Mouse (Mus musculus) hindbrain, postnatal 0 days (tissue): ENCODE measurements at regions not wholly inside any gene's neighbourhood (a gene's known extent, or its start where the extent isn't known, plus 50 kb on each side); places are given as distances from the start of the nearest gene placed in this dataset.

Source experiments
- ATAC-seq: fragments of 200-750 bp; cut with Nextera tagmentation; 2 replicates; pipeline ENCODE4 v1.8.0; 2017; ENCODE audit warnings: mild to moderate bottlenecking, moderate TSS enrichment, moderate library complexity
- DNase-seq: peaks from one replicate; pipeline ENCODE4 v3.0.0-alpha.2; 2015; ENCODE audit warnings: low spot score
- H3K27ac ChIP-seq: fragments of 300-500 bp; sonication (generic); 2 replicates; pipeline ENCODE4 v1.5.1; 2014; ENCODE audit warnings: mild to moderate bottlenecking
- H3K27me3 ChIP-seq: fragments of 300-500 bp; sonication (generic); 2 replicates; pipeline ENCODE4 v1.6.1; 2014; ENCODE audit warnings: low read length, mixed read lengths; ENCODE audit not compliant: insufficient read depth
- H3K36me3 ChIP-seq: fragments of 300-500 bp; sonication (generic); 2 replicates; pipeline ENCODE4 v1.6.1; 2014; ENCODE audit warnings: low read length, mixed read lengths; ENCODE audit not compliant: insufficient read depth
- H3K4me1 ChIP-seq: fragments of 300-500 bp; sonication (generic); 2 replicates; pipeline ENCODE4 v1.6.1; 2014; ENCODE audit warnings: antibody characterized with exemption, low read length, mixed read lengths; ENCODE audit not compliant: insufficient read depth
- H3K4me2 ChIP-seq: fragments of 300-500 bp; sonication (generic); 2 replicates; pipeline ENCODE4 v1.6.1; 2014; ENCODE audit warnings: low read depth, mild to moderate bottlenecking, low read length, moderate library complexity, mixed read lengths
- H3K4me3 ChIP-seq: fragments of 300-500 bp; sonication (generic); 2 replicates; pipeline ENCODE4 v1.5.1; 2014; ENCODE audit warnings: low read length
- H3K9ac ChIP-seq: fragments of 300-500 bp; sonication (generic); replicated peaks from 2 replicates; pipeline ENCODE4 v1.6.1; 2014; ENCODE audit warnings: mild to moderate bottlenecking, low read length, moderate library complexity, mixed read lengths
- H3K9me3 ChIP-seq: fragments of 300-500 bp; sonication (generic); 2 replicates; pipeline ENCODE4 v1.6.1; 2016; ENCODE audit warnings: low read length, mixed read lengths
- CTCF ChIP-seq: IDR thresholded peaks from 2 replicates; pipeline ENCODE4 v1.5.1; 2016; ENCODE audit warnings: antibody characterized with exemption, control low read depth, low read depth
- WGBS: fragments of 180-500 bp; shearing (Covaris S2); extraction: QIAGEN DNeasy Blood & Tissue Kit; methylation state at CpG from one replicate; pipeline ENCODE4 v1.1.7; 2014; 5-methylcytosine and 5-hydroxymethylcytosine counted together

DNA sequence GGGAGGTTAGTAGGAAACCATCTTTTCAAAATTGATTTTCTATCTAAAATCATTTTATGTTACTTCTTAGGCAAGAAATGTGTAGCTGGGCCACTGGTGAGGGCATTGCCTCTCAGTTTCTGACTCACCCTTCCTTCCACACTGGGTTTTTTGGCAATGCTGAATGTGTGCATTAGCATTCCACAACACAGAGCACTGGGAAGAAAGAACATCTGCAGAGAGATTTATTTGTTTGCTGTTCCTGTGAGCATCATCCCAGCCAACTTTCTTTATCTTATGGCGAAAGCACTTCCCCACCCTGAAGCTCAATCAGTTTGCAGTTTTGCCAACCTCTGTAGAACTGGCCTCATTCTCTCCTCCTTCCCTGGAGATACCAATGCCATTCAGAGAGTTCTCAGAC lies 287.0 kb upstream of the Clec14a start:
- Histone ChIP-seq H3K9me3 (no peaks in the 10 kb centered on the region), H3K9ac (no peak overlapping the region), H3K36me3 (no peaks in the 10 kb centered on the region), H3K27ac (no peak overlapping the region), H3K27me3 (no peaks in the 10 kb centered on the region), H3K4me3 (no peak overlapping the region), H3K4me2 (no peak overlapping the region), H3K4me1 (no peaks in the 10 kb centered on the region)
- no peak for DNase-seq
- ATAC-seq, result no peak
- WGBS, result 68% methylated on average over 1 of the region's 1 CpGs
- no peak for TF ChIP-seq CTCF

- ATAC-seq, result no peak
- H3K27me3 ChIP-seq, result no peaks in the 10 kb centered on the region
- no peak overlapping the region for H3K4me3 ChIP-seq
- DNase-seq, result no peak
- no peak for TF ChIP-seq CTCF
- H3K4me1 ChIP-seq, result no peaks in the 10 kb centered on the region
- H3K27ac ChIP-seq, result no peak overlapping the region
- H3K4me2 ChIP-seq, result no peak overlapping the region
- 35% methylated on average over 9 of the region's 9 CpGs for WGBS
- no peaks in the 10 kb centered on the region for H3K36me3 ChIP-seq
- H3K9me3 ChIP-seq, result no peaks in the 10 kb centered on the region
- no peak overlapping the region for H3K9ac ChIP-seq
These were observed 282.0 kb upstream of the Clec14a start for GRCm38 (mm10) chr12:58550859-58551761.

DNA sequence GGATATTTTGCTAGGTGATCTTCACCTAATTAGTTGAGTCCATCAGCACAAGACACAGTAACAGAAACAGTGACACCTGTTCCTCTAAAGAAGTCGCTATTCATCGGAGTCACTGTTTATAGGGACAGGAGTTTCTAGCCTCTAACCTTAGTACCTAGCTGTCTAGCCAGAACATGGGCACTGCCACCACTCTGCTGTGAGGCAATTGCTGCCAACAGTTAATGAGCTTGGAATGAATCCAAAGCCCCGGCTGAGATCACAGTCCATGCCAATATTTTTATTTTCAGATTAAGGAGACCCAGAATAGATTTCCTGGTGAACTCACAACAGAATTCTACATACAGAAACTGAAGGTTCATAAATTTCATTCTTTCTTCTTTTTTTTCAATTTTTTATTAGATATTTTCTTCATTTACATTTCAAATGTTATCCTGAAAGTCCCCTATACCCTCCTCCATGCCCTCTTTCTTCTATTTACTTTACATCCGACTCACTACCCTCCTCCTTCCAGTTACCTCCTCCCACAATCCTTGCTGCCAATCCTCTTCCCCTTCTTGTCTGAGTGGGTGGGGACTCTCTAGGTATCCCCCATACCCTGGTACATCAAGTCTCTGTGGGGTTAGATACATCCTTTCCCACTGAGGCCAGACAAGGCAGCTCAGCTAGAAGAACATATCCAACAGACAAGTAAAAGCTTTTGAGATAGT lies 276.9 kb upstream of the Clec14a start:
- 38% methylated on average over 4 of the region's 4 CpGs for WGBS
- Histone ChIP-seq H3K27me3 (no peaks in the 10 kb centered on the region), H3K4me1 (no peaks in the 10 kb centered on the region), H3K36me3 (no peaks in the 10 kb centered on the region), H3K4me3 (no peak overlapping the region), H3K9ac (no peak overlapping the region), H3K4me2 (no peak overlapping the region), H3K27ac (no peak overlapping the region), H3K9me3 (no peaks in the 10 kb centered on the region)
- DNase-seq (peak; percentile 65), ATAC-seq (0 out of 2 replicates have a peak, but pooled peaks have one; percentile 68)
- TF ChIP-seq CTCF, result no peak

DNA sequence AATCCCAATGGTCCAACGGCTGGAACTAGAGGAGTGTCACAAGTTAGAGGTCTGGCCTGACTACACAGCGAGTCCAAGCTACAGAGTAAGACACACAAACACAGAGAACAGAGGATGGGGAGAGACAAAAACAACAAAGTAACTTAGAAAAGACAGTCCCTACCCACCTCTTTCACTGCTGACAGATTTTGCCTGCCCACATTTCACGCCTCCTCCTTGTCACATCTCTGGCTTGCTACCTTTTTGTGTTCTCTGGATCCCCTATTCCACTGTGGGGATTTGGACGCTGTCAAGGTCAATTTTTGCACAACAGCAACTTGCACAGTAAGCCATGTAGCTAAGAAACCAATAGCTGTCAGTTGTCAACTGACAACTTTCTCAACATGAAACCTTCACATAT lies 275.8 kb upstream of the Clec14a start:
- H3K36me3 ChIP-seq, result no peaks in the 10 kb centered on the region
- no peak overlapping the region for H3K27ac ChIP-seq
- no peak overlapping the region for H3K4me2 ChIP-seq
- no peak overlapping the region for H3K9ac ChIP-seq
- no peak for TF ChIP-seq CTCF
- 54% methylated on average over 4 of the region's 4 CpGs for WGBS
- H3K4me1 ChIP-seq, result no peaks in the 10 kb centered on the region
- DNase-seq, result no peak
- no peak overlapping the region for H3K4me3 ChIP-seq
- ATAC-seq, result no peak
- no peaks in the 10 kb centered on the region for H3K9me3 ChIP-seq
- no peaks in the 10 kb centered on the region for H3K27me3 ChIP-seq

GRCm38 (mm10) chr12:58538305-58538719 lies 269.2 kb upstream of the Clec14a start:
- H3K4me2 ChIP-seq, result no peak overlapping the region
- no peaks in the 10 kb centered on the region for H3K27me3 ChIP-seq
- no peak overlapping the region for H3K9ac ChIP-seq
- H3K9me3 ChIP-seq, result no peaks in the 10 kb centered on the region
- ATAC-seq, result no peak; the same call in 1 of the 2 replicates
- 50% methylated on average over 5 of the region's 5 CpGs for WGBS
- no peaks in the 10 kb centered on the region for H3K4me1 ChIP-seq
- DNase-seq, result no peak
- H3K4me3 ChIP-seq, result no peak overlapping the region
- no peak for TF ChIP-seq CTCF
- H3K36me3 ChIP-seq, result no peaks in the 10 kb centered on the region
- H3K27ac ChIP-seq, result no peak overlapping the region

DNA sequence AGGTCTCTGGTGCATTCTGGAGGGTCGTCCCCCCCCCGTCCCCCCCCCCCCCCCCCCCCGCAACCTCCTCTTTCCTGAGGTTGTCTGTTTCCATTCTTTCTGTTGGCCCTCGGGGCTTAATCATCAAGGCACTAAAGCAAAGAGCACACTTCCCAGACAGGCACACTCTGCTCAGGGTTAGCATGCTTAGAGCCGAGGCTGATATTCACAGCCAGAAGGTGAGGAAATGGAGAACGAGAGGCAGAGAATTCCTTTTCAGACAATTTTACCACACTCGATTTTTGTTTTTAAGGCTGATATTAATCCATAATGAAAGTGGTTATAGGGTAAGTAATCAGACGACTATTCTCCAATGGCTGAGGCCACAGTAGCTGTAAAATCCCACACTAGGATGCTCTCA lies 268.7 kb upstream of the Clec14a start:
- ATAC-seq, result no peak
- H3K9me3 ChIP-seq, result no peaks in the 10 kb centered on the region
- H3K27ac ChIP-seq, result no peak overlapping the region
- 75% methylated on average over 5 of the region's 8 CpGs for WGBS
- no peak overlapping the region for H3K9ac ChIP-seq
- no peaks in the 10 kb centered on the region for H3K4me1 ChIP-seq
- TF ChIP-seq CTCF, result no peak
- DNase-seq, result no peak
- H3K4me2 ChIP-seq, result no peak overlapping the region
- no peaks in the 10 kb centered on the region for H3K27me3 ChIP-seq
- H3K36me3 ChIP-seq, result no peaks in the 10 kb centered on the region
- H3K4me3 ChIP-seq, result no peak overlapping the region
